Mouse (Mus musculus) heart, embryonic 14.5 days (tissue): Measurements from ENCODE around the gene Lrrc52. TPM values are rescaled to one million over a fixed set of nuclear protein-coding genes. Genes with fewer than 3 reads are reported as not detected.

Experiments used
- ATAC-seq: fragments of 200-750 bp; cut with Nextera tagmentation; 2 replicates; pipeline ENCODE4 v1.8.0; 2017; ENCODE audit warnings: low read depth, moderate TSS enrichment; ENCODE audit not compliant: insufficient number of reproducible peaks, insufficient read depth, low FRiP score
- H3K27ac ChIP-seq, 2 experiments: fragments of 200-500 bp in 1 of 2; fragments of 300-500 bp in 1 of 2; sonication (generic) in 1 of 2; replicated peaks in 1 of 2; 2 replicates each; pipeline ENCODE4 v1.5.1; 2012 to 2014; ENCODE audit warnings: low read depth in 2 of 2, low read length in 2 of 2, control low read depth in 1 of 2, mild to moderate bottlenecking in 1 of 2, mixed read lengths in 1 of 2; ENCODE audit not compliant: control insufficient read depth in 1 of 2, insufficient read depth in 1 of 2
- H3K27me3 ChIP-seq: fragments of 300-500 bp; sonication (generic); 2 replicates; pipeline ENCODE4 v1.6.1; 2014; ENCODE audit warnings: mild to moderate bottlenecking, low read length, control low read depth; ENCODE audit not compliant: control insufficient read depth, insufficient read depth
- H3K36me3 ChIP-seq: fragments of 300-500 bp; sonication (generic); 2 replicates; pipeline ENCODE4 v1.6.1; 2014; ENCODE audit warnings: mild to moderate bottlenecking, control low read depth, low read length, mixed read lengths; ENCODE audit not compliant: control insufficient read depth, insufficient read depth
- H3K4me1 ChIP-seq, 2 experiments: fragments of 200-500 bp in 1 of 2; fragments of 300-500 bp in 1 of 2; sonication (generic) in 1 of 2; 2 replicates each; pipeline ENCODE4 v1.6.1; 2012 to 2014; ENCODE audit warnings: low read length in 2 of 2, control low read depth in 1 of 2, mixed read lengths in 1 of 2; ENCODE audit not compliant: control insufficient read depth in 2 of 2, insufficient read depth in 2 of 2
- H3K4me2 ChIP-seq: fragments of 300-500 bp; sonication (generic); 2 replicates; pipeline ENCODE4 v1.6.1; 2014; ENCODE audit warnings: mild to moderate bottlenecking, low read length
- H3K4me3 ChIP-seq, 2 experiments: fragments of 200-500 bp in 1 of 2; fragments of 300-500 bp in 1 of 2; sonication (generic) in 1 of 2; 2 replicates each; pipeline ENCODE4 v1.5.1; 2012 to 2014; ENCODE audit warnings: low read length in 2 of 2, mild to moderate bottlenecking in 2 of 2, control low read depth in 1 of 2, low read depth in 1 of 2, moderate library complexity in 1 of 2; ENCODE audit not compliant: control insufficient read depth in 1 of 2, insufficient read depth in 1 of 2
- H3K9ac ChIP-seq: fragments of 300-500 bp; sonication (generic); 2 replicates; pipeline ENCODE4 v1.6.1; 2014; ENCODE audit warnings: mild to moderate bottlenecking, low read length
- H3K9me3 ChIP-seq: fragments of 300-500 bp; sonication (generic); 2 replicates; pipeline ENCODE4 v1.6.1; 2016; ENCODE audit warnings: low read length, control low read depth; ENCODE audit not compliant: control insufficient read depth
- WGBS: fragments of 180-500 bp; shearing (Covaris S2); extraction: QIAGEN DNeasy Blood & Tissue Kit; methylation state at CpG from one replicate; pipeline ENCODE4 v1.1.7; 2014; 5-methylcytosine and 5-hydroxymethylcytosine counted together
- polyA plus RNA-seq: library from polyadenylated mRNA; unstranded; fragments of >200 nt; fragmentation: Nextera tagmentation; extraction: Ambion mirVana; gene quantifications from 2 replicates; pipeline ENCODE4 v1.2.1, GENCODE M21; 2014

The Lrrc52 gene
- polyA plus RNA-seq, 1 experiment from 2014 or later, result 0.30 TPM

- no peaks in the 10 kb centered on the region for H3K4me1 ChIP-seq
- H3K4me2 ChIP-seq, result no peak overlapping the region
- WGBS, result 75% methylated on average over 7 of the region's 7 CpGs
These were observed 30.2 kb downstream of the Lrrc52 start for GRCm38 (mm10) chr1:167436186-167436975.

GRCm38 (mm10) chr1:167434931-167435330, 31.6 kb downstream of the Lrrc52 start:
- Histone ChIP-seq H3K4me2 (no peak overlapping the region), H3K4me1 (no peaks in the 10 kb centered on the region), H3K4me3 (no peak overlapping the region), H3K36me3 (no peaks in the 10 kb centered on the region), H3K27ac (no peak overlapping the region), H3K9ac (no peak overlapping the region), H3K9me3 (no peaks in the 10 kb centered on the region), H3K27me3 (no peaks in the 10 kb centered on the region)
- ATAC-seq, result no peak
- 83% methylated on average over 4 of the region's 4 CpGs for WGBS

More at GRCm38 (mm10) chr1:167436186-167436975, 30.2 kb downstream of the Lrrc52 start:
- no peak overlapping the region for H3K4me3 ChIP-seq
- H3K36me3 ChIP-seq, result no peaks in the 10 kb centered on the region
- ATAC-seq, result no peak
- H3K27me3 ChIP-seq, result no peaks in the 10 kb centered on the region; the same call in 1 of the 2 replicates
- H3K27ac ChIP-seq, result no peak overlapping the region
- no peaks in the 10 kb centered on the region for H3K9me3 ChIP-seq
- no peak overlapping the region for H3K9ac ChIP-seq

GRCm38 (mm10) chr1:167430976-167431676, 35.5 kb downstream of the Lrrc52 start:
- Histone ChIP-seq H3K36me3 (no peaks in the 10 kb centered on the region), H3K4me3 (no peak overlapping the region), H3K9me3 (no peaks in the 10 kb centered on the region), H3K9ac (no peak overlapping the region), H3K27me3 (no peaks in the 10 kb centered on the region), H3K4me1 (no peaks in the 10 kb centered on the region), H3K27ac (no peak overlapping the region), H3K4me2 (no peak overlapping the region)
- 60% methylated on average over 9 of the region's 9 CpGs for WGBS
- ATAC-seq, result no peak

- 83% methylated on average over 7 of the region's 7 CpGs for WGBS
- H3K4me3 ChIP-seq, result no peak overlapping the region
- no peaks in the 10 kb centered on the region for H3K36me3 ChIP-seq
- no peaks in the 10 kb centered on the region for H3K9me3 ChIP-seq
- H3K27ac ChIP-seq, result no peak overlapping the region
- H3K4me2 ChIP-seq, result no peak overlapping the region
- no peak overlapping the region for H3K9ac ChIP-seq
- ATAC-seq, result no peak
- no peaks in the 10 kb centered on the region for H3K27me3 ChIP-seq
- H3K4me1 ChIP-seq, result peaks cover 7 to 8% of the 10 kb centered on the region in 2 experiments; a peak in 3 of 4 replicates
These were observed 39.9 kb downstream of the Lrrc52 start for GRCm38 (mm10) chr1:167426681-167427080.

GRCm38 (mm10) chr1:167425572-167425971, 41.0 kb downstream of the Lrrc52 start:
- WGBS, result 49% methylated on average over 5 of the region's 5 CpGs
- Histone ChIP-seq H3K27ac (no peak overlapping the region), H3K9ac (no peak overlapping the region), H3K4me1 (peaks cover 7 to 8% of the 10 kb centered on the region in 2 experiments; a peak in 3 of 4 replicates), H3K4me3 (no peak overlapping the region), H3K9me3 (no peaks in the 10 kb centered on the region), H3K27me3 (no peaks in the 10 kb centered on the region), H3K4me2 (no peak overlapping the region), H3K36me3 (no peaks in the 10 kb centered on the region)
- ATAC-seq, result peak; percentile 69

- H3K4me2 ChIP-seq, result no peak overlapping the region
- peaks cover 7 to 8% of the 10 kb centered on the region in 2 experiments; a peak in 3 of 4 replicates for H3K4me1 ChIP-seq
- no peak overlapping the region for H3K27ac ChIP-seq
- ATAC-seq, result no peak
- H3K36me3 ChIP-seq, result no peaks in the 10 kb centered on the region
- WGBS, result 60% methylated on average over 11 of the region's 11 CpGs
- H3K27me3 ChIP-seq, result no peaks in the 10 kb centered on the region
- no peak overlapping the region for H3K4me3 ChIP-seq
- H3K9me3 ChIP-seq, result no peaks in the 10 kb centered on the region
- no peak overlapping the region for H3K9ac ChIP-seq
These were observed 43.9 kb downstream of the Lrrc52 start for GRCm38 (mm10) chr1:167422501-167423240.

GRCm38 (mm10) chr1:167414846-167415245, 51.7 kb downstream of the Lrrc52 start:
- no peak overlapping the region for H3K27ac ChIP-seq
- H3K4me3 ChIP-seq, result no peak overlapping the region
- WGBS, result 1% methylated on average over 7 of the region's 7 CpGs
- no peaks in the 10 kb centered on the region for H3K4me1 ChIP-seq
- no peak overlapping the region for H3K9ac ChIP-seq
- H3K4me2 ChIP-seq, result no peak overlapping the region
- ATAC-seq, result no peak
- no peaks in the 10 kb centered on the region for H3K36me3 ChIP-seq
- H3K27me3 ChIP-seq, result peaks cover 6% of the 10 kb centered on the region
- no peaks in the 10 kb centered on the region for H3K9me3 ChIP-seq
